Mouse (Mus musculus): Measurements from ENCODE around the gene Hspb3. TPM values are rescaled to one million over a fixed set of nuclear protein-coding genes. Genes with fewer than 3 reads are reported as not detected.

Hspb3 gene
- polyA plus RNA-seq, 1 experiment from 2014 or later, result not detected

GRCm38 (mm10) chr13:113617891-113618823 is 45.3 kb downstream of the Hspb3 start, which contains the start of gene Snx18:
Snx18 (minus strand) TSS chr13:113618564.
- Histone ChIP-seq H3K27ac (peak within 1 kb of the TSS; percentile 78), H3K36me3 (ENCODE audit: inconsistent target) (no peaks in the 10 kb centered on the region)
- under 1% methylated on average over 107 of the region's 119 CpGs for WGBS (ENCODE audit: missing documents)

GRCm38 (mm10) chr13:113617338-113617890 is 46.1 kb downstream of the Hspb3 start:
- Histone ChIP-seq H3K79me2 (ENCODE audit: inconsistent target) (peaks cover 52% of the 10 kb centered on the region), H3K27ac (peak overlapping the region; percentile 78), H3K36me3 (ENCODE audit: inconsistent target) (peaks cover 6% of the 10 kb centered on the region; the same call in 1 of the 2 replicates), H3K4me3 (ENCODE audit: inconsistent target) (peak overlapping the region; percentile 67)
- WGBS (ENCODE audit: missing documents), result 19% methylated on average over 45 of the region's 49 CpGs

More at GRCm38 (mm10) chr13:113617891-113618823, 45.3 kb downstream of the Hspb3 start, which contains the start of gene Snx18:
- peaks cover 45% of the 10 kb centered on the region for H3K79me2 ChIP-seq (ENCODE audit: inconsistent target)
- H3K4me3 ChIP-seq (ENCODE audit: inconsistent target), result peak within 1 kb of the TSS; percentile 67

- peak overlapping the region; percentile 78 for H3K27ac ChIP-seq
- 83% methylated on average over 24 of the region's 24 CpGs for WGBS (ENCODE audit: missing documents)
- H3K79me2 ChIP-seq (ENCODE audit: inconsistent target), result peaks cover 58% of the 10 kb centered on the region
- H3K36me3 ChIP-seq (ENCODE audit: inconsistent target), result peaks cover 7% of the 10 kb centered on the region; the same call in 1 of the 2 replicates
- H3K4me3 ChIP-seq (ENCODE audit: inconsistent target), result peak overlapping the region; percentile 67
These were observed 46.6 kb downstream of the Hspb3 start for GRCm38 (mm10) chr13:113616751-113617337.

- peak overlapping the region; percentile 78 for H3K27ac ChIP-seq
- peak overlapping the region; percentile 67 for H3K4me3 ChIP-seq (ENCODE audit: inconsistent target)
- H3K79me2 ChIP-seq (ENCODE audit: inconsistent target), result peaks cover 65% of the 10 kb centered on the region
- peaks cover 7% of the 10 kb centered on the region; the same call in 1 of the 2 replicates for H3K36me3 ChIP-seq (ENCODE audit: inconsistent target)
- 18% methylated on average over 8 of the region's 8 CpGs for WGBS (ENCODE audit: missing documents)
These were observed 47.4 kb downstream of the Hspb3 start for GRCm38 (mm10) chr13:113615971-113616671.

- peak overlapping the region; percentile 78 for H3K27ac ChIP-seq
- WGBS (ENCODE audit: missing documents), result 2% methylated on average over 8 of the region's 10 CpGs
- H3K79me2 ChIP-seq (ENCODE audit: inconsistent target), result peaks cover 71% of the 10 kb centered on the region
- peaks cover 7% of the 10 kb centered on the region; the same call in 1 of the 2 replicates for H3K36me3 ChIP-seq (ENCODE audit: inconsistent target)
- H3K4me3 ChIP-seq (ENCODE audit: inconsistent target), result peak overlapping the region; percentile 67
These were observed 47.9 kb downstream of the Hspb3 start for GRCm38 (mm10) chr13:113615546-113615941.

- 8% methylated on average over 24 of the region's 24 CpGs for WGBS (ENCODE audit: missing documents)
- Histone ChIP-seq H3K36me3 (ENCODE audit: inconsistent target) (peaks cover 7% of the 10 kb centered on the region; the same call in 1 of the 2 replicates), H3K4me3 (ENCODE audit: inconsistent target) (peak overlapping the region; percentile 67), H3K79me2 (ENCODE audit: inconsistent target) (peaks cover 77% of the 10 kb centered on the region), H3K27ac (peak overlapping the region; percentile 78)
These were observed 48.6 kb downstream of the Hspb3 start for GRCm38 (mm10) chr13:113614635-113615545.

- 23% methylated on average over 10 of the region's 10 CpGs for WGBS (ENCODE audit: missing documents)
These were observed 49.6 kb downstream of the Hspb3 start for GRCm38 (mm10) chr13:113613882-113614281.

GRCm38 (mm10) chr13:113613341-113613740 is 50.1 kb downstream of the Hspb3 start:
- H3K36me3 ChIP-seq (ENCODE audit: inconsistent target), result peaks cover 7% of the 10 kb centered on the region; the same call in 1 of the 2 replicates
- H3K4me3 ChIP-seq (ENCODE audit: inconsistent target), result no peak overlapping the region
- WGBS (ENCODE audit: missing documents), result 86% methylated on average over 12 of the region's 12 CpGs
- H3K79me2 ChIP-seq (ENCODE audit: inconsistent target), result peaks cover 93% of the 10 kb centered on the region
- H3K27ac ChIP-seq, result no peak overlapping the region

More at GRCm38 (mm10) chr13:113613882-113614281, 49.6 kb downstream of the Hspb3 start:
- peak overlapping the region; percentile 67; the same call in 1 of the 2 replicates for H3K4me3 ChIP-seq (ENCODE audit: inconsistent target)
- H3K36me3 ChIP-seq (ENCODE audit: inconsistent target), result peaks cover 7% of the 10 kb centered on the region; the same call in 1 of the 2 replicates
- peaks cover 87% of the 10 kb centered on the region for H3K79me2 ChIP-seq (ENCODE audit: inconsistent target)
- peak overlapping the region; percentile 78; the same call in 1 of the 2 replicates for H3K27ac ChIP-seq

Other genes with a start within 250 kb of the Hspb3 start
- 25.5 to 41.4 TPM (median 28.7 TPM) in 3 replicates for gene Snx18, start 45.1 kb downstream of the Hspb3 start, polyA plus RNA-seq (2018)
- 5.6 to 8.3 TPM (median 7.4 TPM) in 3 replicates for gene Arl15, start 130.8 kb upstream of the Hspb3 start, polyA plus RNA-seq (2018)

All from macrophage (primary cell).